Mouse (Mus musculus) ovary, postnatal 14 days (tissue): ENCODE results near the gene Gm20765.
"Not testable (repeated sequence)": the region's sequence is repeated elsewhere in the genome, so short reads cannot be mapped to it uniquely, and the experiment has no call there.

ENCODE experiments used
- DNase-seq: peaks from one replicate; pipeline ENCODE4 v3.0.0; 2022; ENCODE audit warnings: low spot score

Gene Gm20765

DNA sequence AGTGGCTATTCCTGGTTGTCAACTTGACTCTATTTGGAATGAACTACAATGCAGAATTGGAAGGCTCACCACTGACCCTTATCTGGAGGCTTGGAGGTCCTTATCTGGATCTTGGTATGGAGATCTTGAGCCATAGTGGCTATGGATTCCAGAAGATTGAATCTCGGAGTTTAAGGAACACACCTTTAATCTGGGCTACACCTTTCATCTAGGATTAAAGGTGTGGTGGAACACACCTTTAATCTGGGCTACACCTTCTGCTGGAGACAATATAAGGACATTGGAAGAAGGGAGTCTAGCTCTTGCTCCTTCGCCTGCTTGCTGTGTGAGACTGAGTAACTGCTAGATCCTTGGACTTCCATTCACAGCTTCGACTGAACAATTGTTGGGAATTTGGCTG is at the start of gene Gm20765:
Gene Gm20765, plus strand, starts transcription at position 301 of the 400 bp plus-strand sequence.
- not testable (repeated sequence) for DNase-seq

DNA sequence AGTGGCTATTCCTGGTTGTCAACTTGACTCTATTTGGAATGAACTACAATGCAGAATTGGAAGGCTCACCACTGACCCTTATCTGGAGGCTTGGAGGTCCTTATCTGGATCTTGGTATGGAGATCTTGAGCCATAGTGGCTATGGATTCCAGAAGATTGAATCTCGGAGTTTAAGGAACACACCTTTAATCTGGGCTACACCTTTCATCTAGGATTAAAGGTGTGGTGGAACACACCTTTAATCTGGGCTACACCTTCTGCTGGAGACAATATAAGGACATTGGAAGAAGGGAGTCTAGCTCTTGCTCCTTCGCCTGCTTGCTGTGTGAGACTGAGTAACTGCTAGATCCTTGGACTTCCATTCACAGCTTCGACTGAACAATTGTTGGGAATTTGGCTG is 42.6 kb upstream of the Gm20765 start, which contains the start of gene Gm21293:
Gene Gm21293, plus strand, starts transcription at position 301 of the 400 bp plus-strand sequence.
- not testable (repeated sequence) for DNase-seq

DNA sequence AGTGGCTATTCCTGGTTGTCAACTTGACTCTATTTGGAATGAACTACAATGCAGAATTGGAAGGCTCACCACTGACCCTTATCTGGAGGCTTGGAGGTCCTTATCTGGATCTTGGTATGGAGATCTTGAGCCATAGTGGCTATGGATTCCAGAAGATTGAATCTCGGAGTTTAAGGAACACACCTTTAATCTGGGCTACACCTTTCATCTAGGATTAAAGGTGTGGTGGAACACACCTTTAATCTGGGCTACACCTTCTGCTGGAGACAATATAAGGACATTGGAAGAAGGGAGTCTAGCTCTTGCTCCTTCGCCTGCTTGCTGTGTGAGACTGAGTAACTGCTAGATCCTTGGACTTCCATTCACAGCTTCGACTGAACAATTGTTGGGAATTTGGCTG is 34.1 kb upstream of the Gm20765 start, which contains the start of gene Gm6763:
Gene Gm6763, plus strand, starts transcription at position 301 of the 400 bp plus-strand sequence.
- not testable (repeated sequence) for DNase-seq

- not testable (repeated sequence) for DNase-seq
Measured at GRCm38 (mm10) chr10:104159706-104160105, 25.6 kb upstream of the Gm20765 start, which contains the start of gene Gm8764. Gene Gm8764 (plus strand): TSS chr10:104160006.

DNA sequence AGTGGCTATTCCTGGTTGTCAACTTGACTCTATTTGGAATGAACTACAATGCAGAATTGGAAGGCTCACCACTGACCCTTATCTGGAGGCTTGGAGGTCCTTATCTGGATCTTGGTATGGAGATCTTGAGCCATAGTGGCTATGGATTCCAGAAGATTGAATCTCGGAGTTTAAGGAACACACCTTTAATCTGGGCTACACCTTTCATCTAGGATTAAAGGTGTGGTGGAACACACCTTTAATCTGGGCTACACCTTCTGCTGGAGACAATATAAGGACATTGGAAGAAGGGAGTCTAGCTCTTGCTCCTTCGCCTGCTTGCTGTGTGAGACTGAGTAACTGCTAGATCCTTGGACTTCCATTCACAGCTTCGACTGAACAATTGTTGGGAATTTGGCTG is 17.1 kb upstream of the Gm20765 start, which contains the start of gene Gm21304:
Gene Gm21304, plus strand, starts transcription at position 301 of the 400 bp plus-strand sequence.
- DNase-seq: not testable (repeated sequence)

DNA sequence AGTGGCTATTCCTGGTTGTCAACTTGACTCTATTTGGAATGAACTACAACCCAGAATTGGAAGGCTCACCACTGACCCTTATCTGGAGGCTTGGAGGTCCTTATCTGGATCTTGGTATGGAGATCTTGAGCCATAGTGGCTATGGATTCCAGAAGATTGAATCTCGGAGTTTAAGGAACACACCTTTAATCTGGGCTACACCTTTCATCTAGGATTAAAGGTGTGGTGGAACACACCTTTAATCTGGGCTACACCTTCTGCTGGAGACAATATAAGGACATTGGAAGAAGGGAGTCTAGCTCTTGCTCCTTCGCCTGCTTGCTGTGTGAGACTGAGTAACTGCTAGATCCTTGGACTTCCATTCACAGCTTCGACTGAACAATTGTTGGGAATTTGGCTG is 8.6 kb upstream of the Gm20765 start, which contains the start of gene Gm21312:
Gene Gm21312, plus strand, starts transcription at position 301 of the 400 bp plus-strand sequence.
- DNase-seq: not testable (repeated sequence)

- DNase-seq: not testable (repeated sequence)
Measured at GRCm38 (mm10) chr10:104193742-104194141, 8.4 kb downstream of the Gm20765 start, which contains the start of gene Gm4340. Gene Gm4340 (plus strand): TSS chr10:104194042.

DNA sequence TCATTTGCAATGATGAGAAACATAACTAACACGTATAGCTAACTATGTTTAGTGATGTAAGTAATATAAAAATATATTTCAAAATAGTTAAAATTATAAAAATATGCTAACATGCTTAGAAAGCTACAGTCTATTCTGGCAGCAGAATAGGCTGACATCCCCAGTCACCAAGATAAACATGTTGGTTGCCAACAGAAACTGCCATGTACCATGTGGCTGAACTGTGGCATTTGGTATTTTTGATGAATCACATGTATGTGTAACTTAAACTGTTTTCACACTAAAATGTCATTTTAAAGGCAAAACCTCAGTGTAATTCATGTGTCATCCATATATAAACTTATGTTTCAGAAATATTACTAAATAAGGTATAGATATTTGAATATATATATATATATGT is 24.3 kb downstream of the Gm20765 start:
- no peak for DNase-seq

- DNase-seq: no peak
Measured at GRCm38 (mm10) chr10:104210268-104210990, 25.1 kb downstream of the Gm20765 start.

DNA sequence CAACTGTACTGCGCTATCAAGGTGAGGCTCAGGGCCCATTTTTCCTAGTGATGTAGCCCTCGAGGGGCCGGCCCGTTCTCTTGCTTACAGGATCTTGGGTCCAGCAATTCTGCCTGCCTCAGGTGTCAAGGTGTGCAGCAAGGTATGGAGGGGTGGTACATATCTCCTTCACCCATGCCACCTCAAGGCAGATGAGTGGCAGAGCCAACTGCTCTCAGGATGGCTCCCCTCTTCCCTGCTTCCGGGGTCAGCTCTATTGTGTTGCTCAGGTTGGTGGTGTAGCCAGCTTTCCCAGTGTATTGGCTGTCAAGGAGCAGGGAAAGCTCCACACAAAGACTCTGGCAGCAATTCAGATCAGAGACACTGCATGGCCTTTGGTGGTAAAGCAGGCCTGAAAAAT is 29.2 kb downstream of the Gm20765 start:
- DNase-seq: no peak

DNA sequence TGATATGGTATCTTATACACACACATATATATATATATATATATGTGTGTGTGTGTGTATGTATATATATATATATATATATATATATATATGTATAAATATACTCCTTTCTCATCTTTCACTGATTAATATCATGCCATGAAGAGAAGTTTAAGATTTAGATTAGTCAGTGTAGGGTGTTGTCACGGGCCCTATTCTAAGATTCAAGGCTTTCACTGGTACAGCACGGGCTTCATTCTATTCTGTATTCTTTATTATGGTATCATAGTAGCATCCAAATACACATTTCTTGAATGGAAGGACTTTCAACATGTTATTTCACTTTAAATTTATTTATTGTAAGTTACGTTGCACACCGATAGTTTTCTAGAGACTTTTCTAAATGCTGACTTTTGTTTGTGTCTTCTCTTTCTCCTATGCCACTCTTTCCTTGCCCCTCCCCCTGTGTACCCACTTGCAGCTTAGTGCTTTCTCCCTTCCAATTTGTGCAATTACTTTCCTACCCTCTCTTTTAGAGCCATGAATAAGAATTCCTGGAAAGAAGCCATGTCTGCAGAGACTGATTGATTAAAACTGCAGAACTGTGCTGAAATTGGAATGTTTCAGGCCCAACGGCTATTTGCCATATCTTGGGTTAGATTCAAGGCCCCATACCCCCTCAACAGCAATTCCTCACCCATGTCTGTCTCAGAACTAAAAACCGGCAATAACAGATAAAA is 35.1 kb downstream of the Gm20765 start:
- no peak for DNase-seq
